Mouse (Mus musculus) CD4-positive, CD25-positive, alpha-beta regulatory T cell, adult 4 months (primary cell): Measurements from ENCODE around the gene Nxpe3. TPM values are rescaled to one million over a fixed set of nuclear protein-coding genes. Genes with fewer than 3 reads are reported as not detected.
A peak's percentile ranks its signal among the peaks of the same experiment; 100 is the strongest.

Experiments
- ATAC-seq: one replicate; pipeline ENCODE4 v1.8.0; 2017
- polyA plus RNA-seq, 2 experiments: library from polyadenylated mRNA; unstranded; fragments of 100-300 nt; shearing (Covaris generic); gene quantifications; one replicate each; pipeline ENCODE4 v1.2.1; 2017

Nxpe3 gene
- 10 to 100 TPM; 13.6 to 27.9 TPM for polyA plus RNA-seq

DNA sequence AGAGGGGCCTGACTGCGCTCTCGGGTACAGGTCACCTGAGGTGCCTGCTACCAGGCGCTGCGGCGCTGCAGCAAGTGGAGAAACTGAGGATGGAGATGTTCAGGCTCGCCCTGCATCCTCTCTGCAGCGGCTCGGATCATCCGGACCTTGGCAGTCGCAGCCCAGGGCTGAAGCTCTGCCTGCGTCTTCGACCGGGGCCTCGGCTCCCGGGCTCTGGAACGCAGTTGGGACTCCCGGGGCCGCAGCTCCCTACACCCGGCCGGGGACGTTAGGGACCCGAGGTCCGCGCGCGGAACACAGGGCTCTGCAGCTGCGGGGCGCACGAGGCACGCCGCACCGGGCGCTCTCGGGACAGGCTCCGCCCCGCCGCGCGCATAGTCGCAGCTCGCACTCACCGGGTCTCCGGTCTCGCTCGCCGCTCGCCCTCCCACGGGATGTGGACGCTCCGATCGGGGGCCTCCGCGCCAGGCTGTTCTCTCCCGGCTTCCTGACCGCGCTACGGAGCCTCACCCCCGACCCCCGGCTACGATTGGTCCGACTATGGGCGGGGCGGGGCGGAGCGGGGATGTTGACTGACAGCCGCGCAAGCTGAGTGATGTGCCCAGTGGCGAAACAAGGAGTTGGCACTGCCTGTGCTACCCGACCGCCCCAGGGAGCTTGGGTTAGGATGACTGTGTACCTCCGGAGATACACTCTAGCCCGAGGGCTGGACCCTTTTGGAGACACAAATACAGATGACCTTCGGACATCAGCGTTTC, at the start of gene Nxpe3:
Gene Nxpe3, minus strand, starts transcription at position 393 of the 758 bp plus-strand sequence.
- ATAC-seq: peak; percentile 84

DNA sequence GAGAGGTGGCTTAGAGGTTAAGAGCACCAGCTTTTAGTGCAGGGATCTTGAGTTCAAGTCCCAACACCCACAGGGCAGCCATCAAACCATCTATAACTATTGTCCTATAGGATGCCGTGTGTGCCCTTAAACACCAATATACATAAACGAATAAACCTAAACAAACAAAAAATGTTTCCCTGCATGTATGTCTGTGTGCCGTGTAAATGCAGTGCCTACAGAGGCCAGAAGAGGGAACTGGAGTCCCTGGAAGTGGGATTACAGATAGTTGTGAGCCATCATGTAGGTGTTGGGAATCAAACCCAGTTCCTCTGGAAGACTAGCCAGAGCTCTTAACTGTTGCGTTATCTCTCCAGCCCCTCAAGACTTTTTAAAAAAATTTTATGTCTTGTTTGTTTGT, 45.7 kb upstream of the Nxpe3 start:
- no peak for ATAC-seq

DNA sequence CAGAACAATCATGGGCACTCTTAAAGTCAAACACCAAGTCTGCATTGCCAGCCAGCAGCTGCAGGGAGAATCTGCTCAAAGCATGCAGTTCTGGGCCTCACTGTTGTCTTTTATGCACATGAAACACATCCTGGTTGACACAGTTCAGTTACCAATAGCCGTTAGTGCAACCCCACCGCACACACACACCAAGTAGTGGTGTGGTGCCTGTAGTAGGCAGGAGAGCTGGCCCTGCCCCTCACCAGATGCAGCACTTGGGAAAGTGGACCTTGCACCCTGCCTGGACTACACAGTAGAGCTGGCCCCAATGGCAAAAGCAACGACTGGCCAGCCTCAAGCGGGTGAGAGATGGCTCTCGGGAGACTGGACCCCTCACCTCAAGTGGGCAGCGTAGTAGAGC, 44.6 kb upstream of the Nxpe3 start:
- no peak for ATAC-seq

DNA sequence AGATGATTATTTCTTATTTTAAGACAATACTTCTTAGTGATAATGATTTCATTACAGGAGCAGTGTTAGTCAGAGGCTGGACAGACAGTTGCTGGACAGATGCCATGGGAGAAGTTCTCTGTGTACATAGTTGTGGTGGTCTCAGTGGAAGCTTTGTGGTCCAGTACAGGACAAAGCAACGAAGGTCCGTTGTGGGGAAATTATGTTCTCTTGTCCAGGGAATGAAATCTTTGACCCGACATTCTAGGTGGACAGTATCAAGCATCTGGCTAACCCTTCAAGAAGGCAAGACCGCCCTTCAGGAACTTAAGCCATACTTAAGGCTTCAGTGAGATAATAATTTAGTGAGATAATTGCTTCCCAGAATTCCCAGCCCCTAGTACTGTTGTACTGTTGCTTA, 43.7 kb upstream of the Nxpe3 start:
- no peak for ATAC-seq

DNA sequence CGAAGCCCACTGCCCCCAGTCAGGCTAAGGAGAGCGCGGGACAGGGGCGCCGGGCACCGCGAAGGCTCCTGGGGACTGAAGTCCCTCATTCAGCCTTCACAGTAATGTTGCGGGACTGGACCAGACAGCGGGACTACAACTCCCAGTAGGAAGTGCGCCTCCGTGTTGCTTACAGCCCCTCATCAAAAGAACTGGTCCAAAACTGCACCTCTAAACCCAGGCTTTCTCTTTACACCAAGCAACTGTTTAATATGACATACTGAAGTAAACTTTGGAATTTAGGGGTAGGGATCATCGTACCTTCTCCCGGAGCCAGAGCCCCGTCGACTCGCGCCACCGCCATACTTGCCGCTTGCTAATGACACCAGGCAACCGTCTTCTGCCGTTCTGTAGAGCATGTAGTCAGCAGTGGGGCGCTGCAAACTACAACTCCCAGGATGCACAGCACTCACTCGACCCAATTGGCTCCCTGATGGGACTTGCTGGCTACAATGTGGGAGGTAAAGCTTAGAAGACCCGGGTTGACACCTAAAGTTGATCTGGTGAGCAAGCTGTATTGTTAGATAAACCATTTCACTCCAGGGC, 39.5 kb upstream of the Nxpe3 start, which contains the start of gene Cep97:
Gene Cep97, minus strand, starts transcription at position 403 of the 585 bp plus-strand sequence.
- peak; percentile 95 for ATAC-seq

DNA sequence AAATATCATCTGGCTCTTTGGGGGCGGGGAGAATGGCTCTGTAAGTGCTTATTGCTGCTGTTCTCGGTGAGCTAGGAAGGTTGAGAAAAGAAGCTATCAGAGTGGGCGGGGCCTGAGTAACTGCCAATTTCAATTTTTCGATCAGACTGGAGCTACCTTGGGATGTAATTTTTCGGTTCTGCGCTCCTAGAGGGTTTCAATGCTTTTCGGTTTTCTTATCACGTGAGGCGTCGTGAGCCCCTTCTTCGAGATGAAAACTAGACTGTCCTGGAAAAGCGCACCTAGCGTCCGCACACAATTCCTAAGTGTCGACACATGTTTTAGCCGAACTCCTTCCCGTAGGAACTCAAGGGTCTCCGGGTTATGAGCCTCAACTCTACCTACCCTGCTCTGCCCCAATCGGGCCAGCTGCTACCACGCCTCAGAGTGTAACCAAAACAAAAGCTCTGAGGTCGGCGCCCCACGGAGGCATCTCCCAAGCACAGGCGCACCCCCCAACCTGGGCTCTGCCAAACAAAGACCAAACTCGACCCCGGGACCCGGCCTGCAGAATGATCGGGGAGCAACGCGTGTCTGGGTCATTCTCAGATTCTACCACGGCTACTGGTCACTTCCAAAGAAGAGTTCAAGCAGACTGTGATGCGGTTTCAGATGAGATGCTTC, 38.7 kb upstream of the Nxpe3 start:
- peak; percentile 30 for ATAC-seq

DNA sequence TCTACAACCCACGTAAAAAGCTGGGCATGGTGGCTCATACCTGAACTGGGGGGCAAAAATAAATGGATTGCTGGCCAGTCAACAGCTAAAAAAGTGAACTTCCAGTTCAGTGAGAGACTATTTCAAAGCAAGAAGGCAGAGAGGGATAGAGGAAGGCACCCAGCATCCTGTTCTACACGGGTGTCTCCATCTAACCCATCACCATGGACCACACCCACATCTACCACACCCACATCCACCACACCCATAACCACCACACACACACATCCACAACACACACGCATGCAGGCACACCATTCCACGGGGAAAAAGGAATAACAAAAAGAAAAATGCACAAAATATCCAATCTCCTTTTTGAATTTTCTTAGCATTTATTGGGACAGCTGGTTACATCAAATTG, 28.9 kb upstream of the Nxpe3 start:
- ATAC-seq: peak; percentile 78

DNA sequence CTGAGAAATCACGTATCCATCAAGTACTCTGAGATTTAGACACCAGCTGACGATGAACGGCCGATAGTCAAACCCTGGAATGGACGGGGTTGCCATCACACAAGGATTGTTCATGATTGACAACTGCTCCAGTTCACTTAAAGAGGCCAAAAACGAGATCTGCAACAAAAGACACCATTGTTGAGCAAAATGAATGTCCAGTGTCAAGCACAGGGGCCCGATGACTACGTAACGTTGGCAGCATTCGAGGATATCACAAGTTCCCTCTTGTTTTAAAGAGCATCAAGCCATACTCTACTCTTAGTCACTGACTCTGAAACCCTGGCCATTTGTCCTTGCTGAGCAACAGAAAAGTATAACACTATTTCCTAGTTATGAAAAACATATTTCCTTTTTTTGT, 27.0 kb upstream of the Nxpe3 start:
- no peak for ATAC-seq

DNA sequence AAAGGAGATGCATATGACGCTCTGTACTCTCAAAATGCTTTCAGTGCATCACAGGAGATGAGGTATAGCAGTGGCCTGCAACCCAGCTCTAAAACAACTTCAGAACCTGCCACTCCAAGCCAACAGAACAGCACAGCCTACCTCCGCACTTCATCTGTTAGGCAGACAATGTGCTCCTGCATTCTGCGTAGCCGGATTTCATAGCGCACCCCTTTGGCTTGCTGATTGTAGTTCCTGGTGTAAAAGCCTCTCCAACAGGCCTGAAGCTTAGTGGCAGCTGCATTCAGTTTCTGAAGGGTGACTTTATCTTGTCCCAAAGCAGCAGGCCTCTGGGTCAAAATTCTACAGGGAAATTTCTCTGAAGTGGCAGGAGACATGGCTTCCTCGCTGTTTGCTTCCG, 19.6 kb upstream of the Nxpe3 start:
- ATAC-seq: no peak

DNA sequence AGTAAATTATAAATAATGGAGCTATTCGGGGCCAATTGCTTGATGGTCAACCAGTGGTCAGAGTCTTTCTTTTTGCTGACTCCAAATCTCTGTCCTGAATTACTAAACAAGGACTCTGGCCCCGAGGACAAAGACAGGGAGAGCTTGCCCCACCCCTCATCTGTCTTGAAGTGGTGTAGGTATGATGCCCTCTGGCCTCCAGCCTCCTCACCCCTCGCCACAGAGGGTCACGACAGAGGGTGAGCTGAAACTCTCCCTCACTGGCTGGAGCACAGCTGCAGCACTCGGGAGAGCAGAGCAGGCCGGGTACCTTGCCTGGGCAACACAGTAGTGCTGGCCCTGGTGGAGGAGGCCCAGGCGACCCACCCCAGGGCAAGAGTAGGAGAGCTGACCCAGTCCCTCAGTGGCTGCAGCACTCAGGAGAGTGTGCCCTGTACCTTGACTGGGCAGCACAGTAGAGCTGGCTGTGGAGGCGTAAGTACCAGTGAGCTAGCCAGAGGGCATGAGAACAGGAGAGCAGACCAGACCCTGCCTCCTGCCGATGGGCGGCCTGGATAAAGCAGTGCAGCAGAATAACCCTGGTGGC, 15.2 kb upstream of the Nxpe3 start:
- ATAC-seq: no peak

DNA sequence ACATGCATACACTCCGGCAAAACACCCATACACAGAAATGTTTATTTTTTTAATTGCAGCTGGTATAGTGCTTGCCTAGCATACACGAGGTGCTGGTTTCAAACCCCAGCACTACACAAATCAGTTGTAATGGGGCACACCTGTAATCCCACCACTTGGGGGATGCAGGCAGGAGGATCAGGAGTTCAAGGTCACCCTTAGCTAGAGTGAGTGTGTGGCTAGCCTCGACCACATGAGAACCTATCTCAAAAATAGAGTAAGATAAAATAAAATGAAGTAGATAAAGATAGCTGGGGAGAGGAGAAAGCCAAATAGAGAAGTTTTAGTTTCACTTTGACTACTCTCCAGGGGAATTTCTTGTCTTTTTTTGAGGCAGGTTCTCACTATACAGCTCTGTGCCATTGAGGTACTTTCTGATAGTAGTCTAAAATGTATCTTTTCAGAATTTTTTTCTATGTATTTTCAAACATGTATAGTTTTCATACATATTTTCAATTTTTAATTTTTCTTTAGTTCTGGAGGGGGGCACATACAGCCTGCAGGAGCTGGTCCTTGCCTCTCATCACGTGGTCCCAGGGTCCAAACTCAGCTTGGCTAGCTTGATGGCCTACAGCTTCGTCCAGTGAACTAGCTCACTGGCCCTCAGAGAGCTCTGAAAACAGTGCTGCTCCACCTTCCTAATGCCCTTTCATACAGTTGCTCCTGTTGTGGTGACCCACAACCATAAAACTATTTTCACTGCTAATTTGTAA, 12.0 kb upstream of the Nxpe3 start:
- ATAC-seq: peak; percentile 88

DNA sequence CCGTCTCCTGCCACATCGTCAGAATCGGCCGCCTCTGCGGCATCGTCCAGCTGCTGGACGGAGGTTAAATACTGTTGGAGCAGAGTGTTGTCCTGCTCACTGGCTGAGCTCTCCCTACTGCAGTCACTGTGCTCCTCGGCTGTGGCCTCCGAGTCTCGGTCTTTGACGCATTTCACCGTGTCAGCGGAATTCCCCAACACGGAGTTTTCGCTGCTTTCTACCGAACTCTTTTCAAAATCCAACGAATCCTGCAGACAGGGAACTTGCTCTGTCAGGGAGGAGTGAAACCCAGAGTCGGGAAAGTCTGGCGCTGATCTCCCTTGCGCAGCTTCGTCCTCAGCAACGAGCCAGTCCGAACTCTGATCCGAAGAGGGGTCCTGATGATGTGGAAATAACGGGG, 10.3 kb upstream of the Nxpe3 start:
- no peak for ATAC-seq

DNA sequence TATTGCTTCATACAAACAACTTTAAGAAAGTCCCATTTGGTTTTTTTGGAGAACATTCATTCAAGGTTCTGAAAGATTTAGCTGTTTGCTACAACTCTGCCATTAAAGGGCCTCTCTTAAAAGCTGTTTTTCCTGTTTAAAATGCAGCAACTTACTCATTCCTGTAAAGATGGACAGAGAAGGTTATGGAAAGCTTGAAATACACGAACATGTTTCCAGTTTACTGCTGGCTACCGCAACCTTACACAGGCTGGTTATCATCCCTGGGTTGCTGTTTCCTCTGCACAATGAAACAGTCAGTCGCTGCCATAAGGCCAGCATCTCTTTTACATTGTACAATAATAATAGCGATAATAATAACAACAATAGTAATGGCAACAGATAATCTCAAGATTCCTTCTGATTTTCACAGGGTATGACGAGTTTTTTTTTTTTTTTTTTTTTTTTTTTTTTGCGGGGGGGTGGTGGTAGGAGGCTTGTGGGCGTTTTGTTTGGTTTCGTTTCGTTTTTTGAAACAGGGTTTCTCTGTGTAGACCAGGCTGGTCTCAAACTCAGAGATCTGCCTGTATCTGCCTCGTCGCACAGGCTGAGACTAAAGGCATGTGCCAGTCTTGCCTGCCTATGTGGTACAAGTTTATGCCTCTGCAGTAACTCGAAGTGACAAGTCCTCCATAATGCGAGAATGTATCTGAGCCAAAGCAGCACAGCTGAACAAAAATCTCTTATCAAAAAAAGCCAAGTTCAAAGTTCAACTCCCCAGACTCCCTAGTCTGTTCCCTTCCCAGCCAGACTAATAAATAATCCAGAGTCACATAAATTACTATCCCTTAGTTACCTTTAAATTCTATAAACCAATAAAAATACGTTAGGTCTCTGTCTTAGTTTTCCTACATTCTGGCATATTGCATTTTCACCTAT, 7.0 kb upstream of the Nxpe3 start:
- no peak for ATAC-seq

DNA sequence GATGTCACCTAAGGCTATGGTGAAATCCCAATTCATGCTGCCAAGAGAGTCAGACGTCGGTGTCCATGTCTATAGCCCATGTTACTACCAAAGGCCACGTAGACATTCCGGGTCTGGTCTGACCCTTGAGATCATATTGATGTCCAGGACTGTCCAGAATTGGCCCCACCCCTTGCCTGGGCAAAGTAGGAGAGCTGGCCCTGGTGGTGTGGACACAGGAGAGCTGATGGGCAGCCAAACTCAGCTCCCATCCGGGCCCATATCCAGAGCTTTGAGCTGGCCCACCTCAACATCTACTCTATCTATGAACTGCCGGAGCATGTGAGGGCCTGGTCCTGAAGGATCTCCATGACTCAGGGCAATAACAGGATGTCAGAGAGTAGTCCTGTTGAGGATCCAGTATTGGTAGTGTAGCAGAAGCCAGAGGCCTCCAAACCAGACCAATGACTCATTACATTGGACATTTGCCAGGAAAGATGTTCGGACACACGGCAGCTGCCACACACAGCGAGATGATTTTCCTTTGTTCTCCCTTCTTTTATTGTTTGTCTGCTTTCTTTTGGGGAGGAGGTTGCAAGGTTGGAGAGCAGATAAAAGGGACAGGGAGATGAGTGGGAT, 3.4 kb upstream of the Nxpe3 start:
- ATAC-seq: no peak

DNA sequence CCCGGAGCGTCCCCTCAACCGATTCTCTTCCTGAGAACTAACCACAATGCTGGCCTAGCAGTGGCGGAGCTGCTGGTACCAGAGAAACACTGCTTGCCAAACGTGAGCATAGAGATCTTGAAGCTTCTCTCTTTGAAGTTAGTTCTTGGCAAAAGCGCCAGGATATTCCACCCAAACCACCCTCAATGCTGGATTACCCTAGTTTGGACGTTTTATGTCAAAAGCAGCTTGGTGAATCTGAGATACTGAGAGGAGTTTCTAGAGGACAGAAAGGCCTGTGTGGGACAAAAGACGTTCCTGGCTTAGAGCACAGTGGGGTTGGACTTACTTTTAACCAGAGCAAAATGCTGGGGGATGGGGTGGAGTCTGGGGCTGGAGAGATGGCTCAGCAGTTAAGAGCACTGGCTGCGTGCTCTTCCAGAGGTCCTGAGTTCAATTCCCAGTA, 588 bp upstream of the Nxpe3 start:
- peak; percentile 27 for ATAC-seq

DNA sequence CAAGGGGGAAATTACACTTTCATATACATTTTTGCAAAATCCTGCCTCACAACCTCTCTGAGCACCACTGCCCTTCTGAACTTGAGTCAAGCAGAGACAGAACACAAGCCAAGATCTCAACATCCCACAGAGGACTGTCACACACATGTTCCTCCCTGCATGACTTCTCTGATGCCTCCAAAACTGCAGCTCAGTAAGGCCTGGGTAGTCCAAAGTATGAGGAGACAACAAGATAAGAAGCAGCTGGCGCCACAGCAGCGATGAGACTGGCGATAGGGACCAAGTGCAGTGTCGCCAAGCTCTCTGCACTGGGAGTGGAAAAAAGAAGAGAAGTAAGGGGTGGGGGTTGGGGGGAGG, 571 bp downstream of the Nxpe3 start:
- peak; percentile 2 for ATAC-seq

DNA sequence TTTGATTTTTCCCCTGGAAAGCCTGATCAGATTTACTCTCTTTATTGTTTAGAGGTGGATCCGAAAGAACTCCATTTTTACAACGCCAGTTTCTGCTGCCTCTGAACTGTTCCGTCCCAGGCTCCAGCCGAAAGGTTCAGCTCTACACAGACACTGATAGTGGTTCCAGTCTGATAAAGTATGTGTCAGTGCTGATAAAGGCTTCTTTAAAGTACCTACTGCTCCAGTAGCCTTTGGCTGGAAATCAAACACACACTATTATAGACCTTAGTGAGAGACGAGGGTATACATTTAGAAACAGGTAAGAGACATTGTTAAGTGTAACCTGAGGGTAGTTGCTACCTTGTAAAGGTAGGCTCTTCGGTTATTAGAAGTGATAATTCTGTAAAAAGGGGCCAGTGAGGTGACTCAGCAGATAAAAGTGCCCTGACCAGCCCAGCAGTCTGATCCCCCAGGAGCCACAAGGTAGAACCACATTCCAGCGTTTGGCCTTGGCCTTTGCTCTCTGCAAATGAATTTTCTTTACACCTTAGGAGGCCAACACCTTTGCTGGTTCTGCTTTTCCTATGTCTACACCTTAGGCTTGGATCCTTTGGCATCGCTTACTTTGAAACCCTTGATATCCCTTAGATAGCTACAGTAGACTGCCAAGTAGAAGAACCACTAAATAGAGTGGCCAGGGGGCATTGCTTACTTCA, 1.5 kb downstream of the Nxpe3 start:
- ATAC-seq: no peak

DNA sequence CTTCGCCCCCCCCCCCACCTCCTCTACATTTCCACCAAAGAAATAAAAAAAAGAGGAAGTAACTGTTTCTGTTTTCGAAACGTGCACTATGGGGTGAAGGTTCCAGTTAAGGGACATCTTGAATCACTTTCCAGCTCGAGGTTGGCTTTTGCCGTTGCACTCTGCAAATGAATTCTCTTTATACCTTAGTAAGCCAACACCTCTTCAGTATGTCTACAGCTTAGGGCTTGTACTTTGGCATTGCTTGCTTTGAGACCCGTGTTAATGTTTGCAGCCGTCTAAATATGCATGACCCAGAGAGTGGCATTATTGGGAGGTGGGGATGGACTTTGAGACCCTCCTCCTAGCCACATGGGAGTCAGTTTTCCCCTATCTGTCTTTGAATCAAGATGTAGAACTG, 2.6 kb downstream of the Nxpe3 start:
- no peak for ATAC-seq

DNA sequence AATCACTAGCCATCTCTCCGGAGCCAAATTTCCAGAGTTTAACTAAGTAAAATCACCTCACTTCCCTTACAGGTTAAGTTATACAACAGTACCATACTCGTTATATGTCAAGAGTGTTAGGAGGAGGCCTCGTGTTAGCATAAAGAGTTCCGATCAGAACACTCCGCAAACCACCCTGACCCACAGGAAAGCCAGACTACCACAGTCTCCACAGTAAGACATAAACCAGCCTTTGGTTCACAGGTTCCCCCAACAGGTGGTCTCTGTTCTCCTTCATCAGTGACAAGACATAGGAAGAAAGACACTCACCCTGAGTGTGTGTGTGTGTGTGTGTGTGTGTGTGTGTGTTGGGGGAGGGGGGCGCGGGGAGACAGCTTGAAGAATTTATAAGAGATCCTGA, 3.7 kb downstream of the Nxpe3 start:
- ATAC-seq: no peak

DNA sequence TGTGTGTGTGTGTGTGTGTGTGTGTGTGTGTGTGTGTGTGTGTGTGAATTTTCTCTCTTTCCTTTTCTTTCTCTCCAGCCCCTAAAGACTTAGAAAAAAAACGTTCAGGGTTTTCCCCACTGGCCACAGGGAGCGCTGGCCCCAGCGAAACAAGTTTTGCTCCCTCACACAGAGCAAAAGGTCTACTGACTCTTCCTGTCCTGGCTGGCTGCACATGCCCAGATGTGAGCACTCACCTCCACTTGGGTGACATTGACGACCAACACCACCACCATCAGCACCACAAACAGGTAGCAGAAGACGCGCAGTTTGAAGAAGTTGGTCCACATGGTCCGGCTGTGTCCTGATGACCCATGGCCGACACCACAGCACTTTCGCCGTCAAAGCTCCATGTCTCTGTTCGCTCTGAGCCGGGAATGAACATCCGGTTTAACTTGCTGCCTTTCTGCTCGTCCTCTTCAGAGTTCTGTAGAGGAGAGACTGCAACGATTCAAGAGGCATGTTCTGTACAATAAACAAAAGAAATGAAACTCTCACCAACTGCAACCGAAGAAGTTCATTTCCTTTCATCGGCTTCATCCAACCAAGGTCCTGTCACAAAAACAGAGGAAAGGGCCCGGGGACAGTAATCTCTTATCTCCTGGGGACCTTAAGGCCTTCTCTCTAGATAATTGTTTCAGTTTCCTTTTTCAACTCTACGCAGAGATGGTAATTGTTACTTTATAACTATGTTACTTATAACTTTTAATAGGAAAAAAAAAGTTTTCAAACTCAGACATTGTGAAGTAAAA, 4.5 kb downstream of the Nxpe3 start:
- peak; percentile 9 for ATAC-seq
